Mouse (Mus musculus) neural tube, embryonic 11.5 days (tissue): ENCODE measurements around the gene Sergef. TPM values are rescaled to one million over a fixed set of nuclear protein-coding genes. Genes with fewer than 3 reads are reported as not detected.

Experiments used
- ATAC-seq: fragments of 200-750 bp; cut with Nextera tagmentation; 2 replicates; pipeline ENCODE4 v1.8.0; 2017; ENCODE audit warnings: moderate number of reproducible peaks, mild to moderate bottlenecking, moderate TSS enrichment, moderate library complexity; ENCODE audit not compliant: insufficient read depth, low FRiP score, low TSS enrichment
- DNase-seq: peaks from one replicate; pipeline ENCODE4 v3.0.0-alpha.2; 2015; ENCODE audit warnings: low spot score
- H3K27ac ChIP-seq: fragments of 300-500 bp; sonication (generic); 2 replicates; pipeline ENCODE4 v1.5.1; 2014; ENCODE audit warnings: low read depth, mild to moderate bottlenecking, low read length
- H3K27me3 ChIP-seq: fragments of 300-500 bp; sonication (generic); 2 replicates; pipeline ENCODE4 v1.6.1; 2014; ENCODE audit warnings: mild to moderate bottlenecking, low read length, mixed read lengths; ENCODE audit not compliant: control insufficient read depth, insufficient read depth
- H3K36me3 ChIP-seq: fragments of 300-500 bp; sonication (generic); 2 replicates; pipeline ENCODE4 v1.6.1; 2014; ENCODE audit warnings: mild to moderate bottlenecking, low read length, moderate library complexity, mixed read lengths; ENCODE audit not compliant: control insufficient read depth, insufficient read depth
- H3K4me1 ChIP-seq: fragments of 300-500 bp; sonication (generic); 2 replicates; pipeline ENCODE4 v1.6.1; 2014; ENCODE audit warnings: low read length, mixed read lengths; ENCODE audit not compliant: control insufficient read depth, insufficient read depth
- H3K4me2 ChIP-seq: fragments of 300-500 bp; sonication (generic); 2 replicates; pipeline ENCODE4 v1.6.1; 2014; ENCODE audit warnings: low read depth, mild to moderate bottlenecking, moderate library complexity
- H3K4me3 ChIP-seq: fragments of 300-500 bp; sonication (generic); 2 replicates; pipeline ENCODE4 v1.5.1; 2014; ENCODE audit warnings: low read depth, low read length
- H3K9ac ChIP-seq: fragments of 300-500 bp; sonication (generic); 2 replicates; pipeline ENCODE4 v1.6.1; 2014; ENCODE audit warnings: mild to moderate bottlenecking, low read length
- H3K9me3 ChIP-seq: fragments of 300-500 bp; sonication (generic); 2 replicates; pipeline ENCODE4 v1.6.1; 2016; ENCODE audit warnings: low read length; ENCODE audit not compliant: control insufficient read depth
- WGBS: fragments of 180-500 bp; shearing (Covaris S2); extraction: QIAGEN DNeasy Blood & Tissue Kit; methylation state at CpG from one replicate; pipeline ENCODE4 v1.1.7; 2014; 5-methylcytosine and 5-hydroxymethylcytosine counted together
- polyA plus RNA-seq: library from polyadenylated mRNA; unstranded; fragments of >200 nt; fragmentation: Nextera tagmentation; extraction: Ambion mirVana; gene quantifications from 2 replicates; pipeline ENCODE4 v1.2.1, GENCODE M21; 2014

Gene Sergef
- polyA plus RNA-seq, 1 experiment from 2014 or later: 13.5 TPM

DNA sequence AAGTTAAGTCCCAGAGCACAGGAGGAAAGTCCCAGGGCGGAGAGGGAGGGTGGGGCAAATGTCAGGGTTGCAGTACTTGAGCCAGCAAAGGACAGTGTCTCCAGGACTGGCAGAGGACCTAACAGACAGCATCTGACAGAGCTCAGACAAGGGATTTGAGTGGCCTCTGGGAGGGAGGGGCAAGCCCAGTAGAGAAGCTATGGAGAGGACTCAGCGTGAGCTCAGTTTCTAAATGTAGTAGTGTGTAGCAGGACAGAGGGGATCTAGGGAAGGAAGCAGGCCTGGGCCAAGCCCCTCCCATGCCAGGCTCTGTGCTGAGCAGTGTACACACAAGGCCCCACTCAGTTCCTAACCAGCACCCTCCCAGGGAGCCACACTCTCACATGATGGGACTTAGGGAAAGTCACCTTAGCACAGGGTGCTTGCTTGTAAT lies 157.5 kb downstream of the Sergef start:
- Histone ChIP-seq H3K27me3 (no peaks in the 10 kb centered on the region), H3K4me1 (no peaks in the 10 kb centered on the region), H3K36me3 (no peaks in the 10 kb centered on the region), H3K4me3 (no peak overlapping the region), H3K9me3 (no peaks in the 10 kb centered on the region), H3K9ac (no peak overlapping the region), H3K4me2 (no peak overlapping the region), H3K27ac (no peak overlapping the region)
- DNase-seq: no peak
- ATAC-seq: no peak
- WGBS: 78% methylated on average over 2 of the region's 2 CpGs

DNA sequence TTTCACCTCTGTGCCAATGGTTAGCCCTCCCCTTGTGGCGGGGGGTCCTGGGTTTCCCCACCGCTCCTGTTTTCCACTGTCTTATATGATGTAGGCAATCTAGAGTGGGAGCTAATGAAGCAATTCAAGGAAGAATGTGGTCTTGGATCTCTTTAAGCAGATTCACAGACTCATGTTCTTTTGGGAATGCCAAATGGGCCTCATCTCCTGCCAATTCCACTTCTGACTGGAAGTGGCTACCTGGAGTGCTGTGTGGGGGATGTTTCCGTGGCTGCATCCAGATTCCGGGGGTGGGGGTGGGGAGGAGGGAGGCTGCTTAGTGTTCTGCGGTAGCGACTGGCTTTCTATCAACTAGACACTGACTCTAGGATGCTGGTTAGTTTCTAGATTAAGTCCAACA lies 159.8 kb downstream of the Sergef start:
- Histone ChIP-seq H3K4me3 (no peak overlapping the region), H3K27ac (no peak overlapping the region), H3K27me3 (no peaks in the 10 kb centered on the region), H3K4me2 (no peak overlapping the region), H3K4me1 (no peaks in the 10 kb centered on the region), H3K36me3 (no peaks in the 10 kb centered on the region), H3K9ac (no peak overlapping the region), H3K9me3 (no peaks in the 10 kb centered on the region)
- DNase-seq (no peak), ATAC-seq (no peak)
- WGBS: 73% methylated on average over 6 of the region's 6 CpGs

DNA sequence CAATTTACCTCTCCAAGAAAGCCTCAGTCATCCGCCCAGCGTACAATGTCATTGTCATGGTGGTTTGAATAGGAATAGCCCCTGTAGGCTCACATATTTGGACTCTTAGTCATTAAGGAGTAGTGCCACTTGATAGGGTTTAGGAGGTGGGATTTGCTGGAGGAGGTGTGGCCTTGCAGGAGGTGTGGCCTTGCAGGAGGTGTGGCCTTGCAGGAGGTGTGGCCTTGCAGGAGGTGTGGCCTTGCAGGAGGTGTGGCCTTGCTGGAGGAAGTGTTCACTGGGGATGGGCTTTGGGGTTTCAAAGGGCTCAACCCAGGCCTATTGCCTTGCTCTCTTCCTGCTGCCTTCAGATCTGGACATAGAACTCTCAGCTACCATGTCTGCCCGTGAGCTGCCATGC lies 162.2 kb downstream of the Sergef start:
- Histone ChIP-seq H3K9me3 (no peaks in the 10 kb centered on the region), H3K36me3 (no peaks in the 10 kb centered on the region), H3K4me2 (no peak overlapping the region), H3K4me3 (no peak overlapping the region), H3K27ac (no peak overlapping the region), H3K4me1 (no peaks in the 10 kb centered on the region), H3K27me3 (no peaks in the 10 kb centered on the region), H3K9ac (no peak overlapping the region)
- ATAC-seq: no peak
- 87% methylated on average over 3 of the region's 3 CpGs for WGBS
- no peak for DNase-seq

DNA sequence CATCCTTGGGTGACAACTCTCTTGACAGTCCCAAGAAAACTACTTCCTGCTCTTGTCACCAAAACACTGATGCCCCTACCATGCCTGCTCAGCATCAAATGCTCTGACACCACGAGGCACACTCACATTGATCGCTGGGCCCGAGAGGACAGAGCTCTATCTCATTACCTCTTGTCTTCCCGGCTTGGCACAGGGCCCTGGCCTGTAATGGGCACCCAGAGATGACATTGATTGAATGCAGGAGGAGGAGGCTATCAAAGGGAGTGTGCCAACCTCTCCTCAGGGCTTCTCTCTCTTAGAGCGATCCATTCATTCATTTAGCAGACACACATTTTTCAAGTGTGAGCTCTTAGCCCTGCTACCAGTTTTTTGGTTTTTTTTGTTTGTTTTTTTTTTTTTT lies 164.1 kb downstream of the Sergef start:
- Histone ChIP-seq H3K4me3 (no peak overlapping the region), H3K27me3 (no peaks in the 10 kb centered on the region), H3K27ac (no peak overlapping the region), H3K4me2 (no peak overlapping the region), H3K4me1 (no peaks in the 10 kb centered on the region), H3K9me3 (no peaks in the 10 kb centered on the region), H3K9ac (no peak overlapping the region), H3K36me3 (no peaks in the 10 kb centered on the region)
- DNase-seq (no peak), ATAC-seq (no peak)
- 85% methylated on average over 5 of the region's 5 CpGs for WGBS

DNA sequence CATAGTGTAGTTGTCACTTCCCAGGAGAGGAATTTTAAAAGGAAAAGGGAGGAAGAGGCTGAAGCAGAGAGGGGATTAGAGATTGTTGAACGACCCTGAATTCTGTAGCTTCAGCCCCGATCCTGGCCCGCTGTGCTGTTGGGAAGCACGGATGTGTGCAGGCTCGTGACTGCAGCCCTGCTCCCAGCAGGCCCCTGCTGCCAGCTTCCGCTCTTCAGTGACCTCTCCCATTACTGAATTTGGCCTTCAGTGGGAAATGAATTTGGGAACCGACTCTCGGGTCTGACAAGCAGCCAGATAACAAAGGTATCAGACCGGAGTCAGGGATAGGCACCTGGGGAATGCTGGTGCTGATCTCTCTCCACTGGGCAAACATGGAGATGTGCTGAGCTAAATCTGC lies 166.5 kb downstream of the Sergef start:
- no peak for DNase-seq
- no peak for ATAC-seq
- no peak overlapping the region for H3K4me3 ChIP-seq
- H3K9ac ChIP-seq: no peak overlapping the region
- H3K4me2 ChIP-seq: no peak overlapping the region
- H3K36me3 ChIP-seq: no peaks in the 10 kb centered on the region
- WGBS: 48% methylated on average over 9 of the region's 9 CpGs
- H3K9me3 ChIP-seq: no peaks in the 10 kb centered on the region
- H3K4me1 ChIP-seq: no peaks in the 10 kb centered on the region
- H3K27ac ChIP-seq: no peak overlapping the region
- no peaks in the 10 kb centered on the region for H3K27me3 ChIP-seq

DNA sequence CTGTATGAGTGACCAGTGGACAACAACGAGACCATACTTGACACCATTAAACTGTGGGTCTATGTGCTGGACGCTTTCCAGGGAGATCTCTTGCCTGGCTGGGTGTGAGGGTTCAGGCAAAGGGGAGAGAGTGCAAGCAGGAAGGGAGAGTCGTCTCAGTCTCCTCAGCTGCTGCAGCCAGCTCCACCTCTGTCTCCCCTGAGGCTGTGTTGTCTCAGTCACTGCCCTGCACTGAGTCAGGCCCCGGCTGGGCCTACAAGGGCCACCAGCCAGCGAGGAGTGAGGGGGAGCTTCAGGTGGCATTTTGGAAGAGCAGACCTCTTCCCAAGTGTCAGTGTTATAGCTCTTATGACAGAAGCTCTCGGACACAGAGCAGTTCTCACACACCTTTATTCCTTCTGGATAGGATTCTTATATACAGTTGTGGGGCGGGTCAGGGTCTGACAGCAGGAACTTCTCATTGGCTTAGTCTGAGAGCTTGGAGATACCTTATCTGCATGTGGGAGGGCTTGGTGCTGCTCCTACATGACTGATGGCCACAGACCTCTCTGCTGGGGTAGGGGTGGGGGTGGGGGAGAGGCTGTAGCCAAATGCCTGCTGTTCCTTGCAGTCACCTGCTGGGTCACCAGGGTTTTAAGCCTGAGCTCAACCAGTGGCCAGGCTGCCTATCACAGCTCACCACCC lies 168.4 kb downstream of the Sergef start:
- H3K4me2 ChIP-seq: no peak overlapping the region
- H3K36me3 ChIP-seq: no peaks in the 10 kb centered on the region
- no peaks in the 10 kb centered on the region for H3K9me3 ChIP-seq
- no peak overlapping the region for H3K4me3 ChIP-seq
- no peak overlapping the region for H3K9ac ChIP-seq
- no peaks in the 10 kb centered on the region for H3K27me3 ChIP-seq
- H3K4me1 ChIP-seq: no peaks in the 10 kb centered on the region
- ATAC-seq: no peak
- H3K27ac ChIP-seq: no peak overlapping the region
- no peak for DNase-seq
- 68% methylated on average over 7 of the region's 7 CpGs for WGBS

DNA sequence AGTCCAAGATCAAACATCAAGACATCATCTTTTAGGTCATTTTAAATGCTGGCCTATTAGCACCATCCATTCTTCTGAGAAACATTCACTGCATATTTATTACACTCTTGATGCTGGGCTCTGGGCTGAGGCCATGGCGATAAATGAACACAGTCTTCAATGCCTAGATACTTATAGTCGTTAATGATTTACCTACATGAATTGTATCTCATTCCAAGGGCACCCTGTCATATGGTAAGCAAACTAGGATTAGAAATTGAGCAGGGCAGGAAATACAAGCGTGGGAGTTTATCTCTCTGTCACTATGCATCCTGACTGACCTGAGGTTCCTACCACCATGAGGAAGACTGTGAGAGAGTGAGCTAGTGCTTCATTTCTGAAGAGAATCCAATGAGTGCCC lies 170.1 kb downstream of the Sergef start:
- Histone ChIP-seq H3K27ac (no peak overlapping the region), H3K9ac (no peak overlapping the region), H3K4me2 (no peak overlapping the region), H3K4me3 (no peak overlapping the region), H3K4me1 (no peaks in the 10 kb centered on the region), H3K9me3 (no peaks in the 10 kb centered on the region), H3K36me3 (no peaks in the 10 kb centered on the region), H3K27me3 (no peaks in the 10 kb centered on the region)
- WGBS: 88% methylated on average over 3 of the region's 3 CpGs
- DNase-seq (no peak), ATAC-seq (no peak)

DNA sequence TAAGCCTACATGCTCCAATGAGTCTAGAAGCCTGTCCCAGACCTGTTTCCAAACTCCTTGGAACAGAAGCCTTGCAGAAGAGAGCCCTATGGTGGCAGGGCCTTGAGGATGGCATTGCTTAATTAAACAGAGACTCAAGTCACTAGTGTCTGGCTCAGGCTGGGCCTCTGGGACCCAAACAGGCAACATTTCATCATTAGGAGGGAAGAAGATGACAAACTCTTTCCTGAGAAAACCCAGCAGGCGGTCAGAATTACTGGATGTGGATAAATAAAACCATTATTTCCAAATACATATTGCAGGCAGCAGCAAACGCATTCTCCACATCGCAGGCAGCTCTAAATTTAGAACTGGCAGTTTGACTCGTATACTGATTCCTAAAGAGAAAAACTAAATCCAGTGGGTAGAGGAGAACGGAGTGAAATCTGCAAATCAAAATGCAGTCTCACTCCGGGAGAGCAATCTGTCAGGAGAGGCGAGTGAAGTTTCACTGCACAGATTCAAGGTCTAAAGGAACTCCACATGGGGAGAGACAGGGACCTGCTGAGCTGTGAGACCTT lies 173.1 kb downstream of the Sergef start:
- Histone ChIP-seq H3K27me3 (no peaks in the 10 kb centered on the region), H3K9ac (no peak overlapping the region), H3K4me2 (no peak overlapping the region), H3K9me3 (no peaks in the 10 kb centered on the region), H3K36me3 (no peaks in the 10 kb centered on the region), H3K27ac (no peak overlapping the region), H3K4me1 (no peaks in the 10 kb centered on the region), H3K4me3 (no peak overlapping the region)
- ATAC-seq: no peak
- DNase-seq: no peak
- WGBS: 73% methylated on average over 7 of the region's 7 CpGs

DNA sequence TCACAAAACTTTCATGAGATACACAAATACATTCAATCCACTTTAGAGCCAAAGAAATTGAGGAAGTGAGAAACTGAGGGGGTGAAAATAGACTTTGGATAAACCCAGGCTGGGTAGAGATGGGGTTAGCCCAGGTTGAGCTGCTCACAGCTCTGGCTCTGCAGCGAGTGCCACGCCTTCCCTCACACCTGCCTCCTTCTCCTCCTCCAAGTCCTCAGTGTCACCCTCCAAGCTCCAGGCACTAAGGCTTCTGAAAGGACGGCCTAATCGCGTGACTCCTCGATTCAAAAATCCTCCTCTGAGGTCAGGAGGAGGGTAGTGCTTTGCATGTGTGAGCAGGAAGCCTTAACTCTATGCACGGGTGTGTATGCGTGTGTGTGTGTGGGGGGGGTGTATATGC lies 176.5 kb downstream of the Sergef start:
- Histone ChIP-seq H3K27me3 (no peaks in the 10 kb centered on the region), H3K9me3 (no peaks in the 10 kb centered on the region), H3K4me3 (no peak overlapping the region), H3K27ac (no peak overlapping the region), H3K4me2 (no peak overlapping the region), H3K4me1 (no peaks in the 10 kb centered on the region), H3K36me3 (no peaks in the 10 kb centered on the region), H3K9ac (no peak overlapping the region)
- WGBS: 84% methylated on average over 8 of the region's 8 CpGs
- DNase-seq (no peak), ATAC-seq (no peak)
